Mouse (Mus musculus) liver, adult 2 months (tissue): ENCODE data around the gene Enox1.

Experiments
- CTCF ChIP-seq: fragments of 200-500 bp; IDR thresholded peaks from 2 replicates; pipeline ENCODE4 v1.5.1; 2011; ENCODE audit warnings: low read depth, low read length, control low read depth
- POLR2A ChIP-seq: fragments of 200-500 bp; IDR thresholded peaks from 2 replicates; pipeline ENCODE4 v1.6.1; 2011; ENCODE audit warnings: low read length, control low read depth; ENCODE audit not compliant: insufficient read depth; ENCODE audit errors: extremely low read depth

DNA sequence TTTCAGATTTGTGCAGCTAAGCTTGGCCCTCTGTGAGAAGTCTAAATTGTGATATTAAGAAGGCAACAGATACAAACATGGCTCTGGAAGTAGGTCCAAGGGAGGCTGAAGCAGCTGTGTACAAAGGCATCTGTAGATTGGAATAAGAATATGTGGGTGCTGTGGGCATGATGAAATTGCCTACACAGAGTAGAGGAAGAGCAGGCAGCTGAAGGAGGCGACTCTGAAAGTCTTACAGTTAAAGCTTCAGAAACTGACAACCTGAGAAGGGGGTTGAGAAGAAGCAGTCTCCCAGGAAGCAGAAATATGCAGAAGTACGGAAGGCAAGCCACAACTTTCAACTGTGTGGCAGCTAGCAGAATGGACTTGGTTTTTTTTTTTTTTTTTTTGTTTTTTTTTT lies 380.0 kb downstream of the Enox1 start:
- no peak for TF ChIP-seq POLR2A
- TF ChIP-seq CTCF = no peak
